Mouse (Mus musculus): ENCODE data around the gene Col13a1.

DNA sequence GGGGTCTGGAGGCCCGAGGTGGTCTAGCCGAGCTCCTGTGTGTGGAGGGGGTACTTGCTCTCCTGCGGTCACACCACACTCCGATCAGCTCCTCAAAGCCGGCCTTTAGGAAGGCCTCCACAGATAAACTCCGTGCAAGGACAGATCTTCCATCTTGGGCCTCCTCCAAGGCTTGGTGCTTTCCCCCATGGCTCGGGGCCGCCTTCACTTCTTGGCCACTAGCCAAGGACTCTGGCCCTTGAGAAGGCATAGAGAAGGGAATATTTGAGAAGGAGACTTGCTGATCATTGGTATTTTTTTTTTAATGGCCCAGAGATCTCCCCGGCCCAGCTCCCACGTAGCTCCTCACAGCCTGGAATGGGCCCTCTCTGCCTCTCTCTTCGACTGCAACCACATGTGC, 146.2 kb downstream of the Col13a1 start:
- no peak for TF ChIP-seq CTCF (IDR thresholded peaks at IDR 0.05; ENCODE audit: low read depth)
- TF ChIP-seq EP300 (IDR thresholded peaks at IDR 0.05; ENCODE audit: low read depth): no peak
